Mouse (Mus musculus) heart, postnatal 10 days (tissue): ENCODE results near the gene Slc7a4. TPM values are rescaled to one million over a fixed set of nuclear protein-coding genes. Genes with fewer than 3 reads are reported as not detected.

Experiments
- DNase-seq, 2 experiments: peaks; one replicate each; pipeline ENCODE4 v3.0.0; 2021
- intact Hi-C: fragments of 180-260 bp; cut with DNase I; formaldehyde crosslinking; loops from one replicate; pipeline ENCODE4 v1.15.1; 2025
- total RNA-seq, 2 experiments: library from RNA; stranded (reverse); gene quantifications; 2 replicates each; pipeline ENCODE4 v1.2.3; 2021

The Slc7a4 gene
- total RNA-seq, 2 experiments from 2014 or later, result 2.4 to 3.9 TPM

DNA sequence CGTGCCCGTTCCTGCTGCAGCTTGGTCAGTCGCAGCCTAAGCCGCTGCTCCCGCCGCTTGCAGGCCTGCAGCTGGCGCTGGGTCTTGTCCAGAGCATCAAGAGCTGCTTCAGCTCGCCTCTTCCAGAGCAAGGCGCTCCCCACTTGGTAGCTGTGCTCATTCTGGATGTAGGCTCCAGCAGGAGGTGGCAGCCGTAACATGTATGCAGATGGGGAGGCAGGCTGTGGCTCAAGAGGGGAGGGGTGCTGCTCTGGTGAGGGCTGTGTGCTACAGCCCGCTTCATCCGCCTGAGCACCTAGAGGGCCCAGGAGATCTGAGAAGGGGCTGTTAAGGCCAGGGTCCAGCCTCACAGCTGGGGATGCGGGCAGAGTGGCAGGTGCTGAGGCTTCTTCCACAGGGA lies 54.7 kb downstream of the Slc7a4 start:
- intact Hi-C loops, result no loop called here
- DNase-seq, result no peak

- no peak for DNase-seq
- intact Hi-C loops, result no loop called here
Measured at GRCm38 (mm10) chr16:17527606-17528005, 55.4 kb downstream of the Slc7a4 start.

DNA sequence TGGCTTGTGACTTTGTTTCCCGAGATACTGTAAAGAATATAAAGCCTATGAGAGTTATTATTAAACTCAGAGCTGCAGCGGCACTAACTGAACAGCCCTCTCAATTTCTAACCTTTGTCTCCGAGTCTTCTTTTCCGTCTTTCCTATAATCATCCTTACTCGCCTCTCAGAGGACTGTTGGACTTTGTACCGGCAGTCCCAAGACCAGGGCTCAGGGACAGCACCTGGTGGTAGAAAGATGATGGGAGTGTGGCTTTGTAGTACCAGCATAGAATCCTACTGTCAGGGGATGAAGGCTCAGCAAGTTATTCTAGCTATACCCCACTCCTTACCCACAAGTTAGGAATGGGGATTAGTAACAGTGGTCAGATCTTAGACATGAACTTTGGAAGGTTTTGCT lies 56.8 kb downstream of the Slc7a4 start:
- intact Hi-C loops, result no loop called here
- no peak for DNase-seq

DNA sequence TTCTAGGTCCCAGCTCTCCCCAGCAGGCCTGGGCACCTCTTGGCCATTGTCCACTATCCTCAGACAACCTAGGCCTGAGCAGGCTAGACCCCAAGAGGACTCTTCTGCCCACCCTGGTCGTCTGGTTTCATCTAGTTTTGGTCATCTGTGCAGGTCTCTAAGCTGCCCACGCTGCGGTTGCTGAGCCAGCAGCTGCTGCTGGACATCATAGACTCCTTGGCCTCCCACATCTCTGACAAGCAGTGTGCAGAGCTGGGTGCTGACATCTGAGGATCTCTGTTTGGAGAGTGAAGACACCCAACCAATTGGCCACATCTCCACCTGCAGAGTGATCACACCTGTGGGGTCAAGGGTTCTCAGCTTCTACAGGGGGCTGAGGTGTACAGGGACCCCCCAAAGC lies 57.5 kb downstream of the Slc7a4 start:
- no peak for DNase-seq
- intact Hi-C loops, result no loop called here

GRCm38 (mm10) chr16:17524156-17524555 lies 58.9 kb downstream of the Slc7a4 start:
- no peak for DNase-seq
- intact Hi-C loops, result no loop called here

Other genes starting within 250 kb of the Slc7a4 start
- 10 to 100 TPM; 16.2 to 17.3 TPM for gene Snap29, start 177.2 kb downstream of the Slc7a4 start, total RNA-seq
- gene Pi4ka, start 176.9 kb downstream of the Slc7a4 start, total RNA-seq, result 10 to 100 TPM; 55.3 to 56.7 TPM
- gene Crkl, start 131.2 kb downstream of the Slc7a4 start, total RNA-seq, result 10 to 100 TPM; 27.9 to 33.8 TPM
- under 1 TPM; 0.34 to 0.45 TPM for gene Aifm3, start 93.6 kb downstream of the Slc7a4 start, total RNA-seq
- gene Lztr1, start 74.5 kb downstream of the Slc7a4 start, total RNA-seq, result 10 to 100 TPM; 38.0 to 41.8 TPM
- 10 to 100 TPM; 17.8 to 20.0 TPM for gene Thap7, start 52.1 kb downstream of the Slc7a4 start, total RNA-seq
- gene Lrrc74b, start 22.0 kb downstream of the Slc7a4 start, total RNA-seq, result under 1 TPM in 1 of 2 experiments, not detected in 1; 0.30 TPM
- gene P2rx6, start 21.3 kb downstream of the Slc7a4 start, total RNA-seq, result under 1 TPM; 0.45 to 0.69 TPM
- gene Smpd4, start 36.1 kb upstream of the Slc7a4 start, total RNA-seq, result 10 to 100 TPM; 29.8 to 31.9 TPM
- gene Ccdc74a, start 63.3 kb upstream of the Slc7a4 start, total RNA-seq, result 1 to 10 TPM in 1 of 2 experiments, under 1 TPM in 1; 0.74 to 1.0 TPM
- 10 to 100 TPM; 34.7 to 39.1 TPM for gene Med15, start 149.7 kb upstream of the Slc7a4 start, total RNA-seq
- 10 to 100 TPM; 26.9 to 27.6 TPM for gene Klhl22, start 176.4 kb upstream of the Slc7a4 start, total RNA-seq
- 10 to 100 TPM; 15.1 to 16.0 TPM for gene Scarf2, start 214.1 kb upstream of the Slc7a4 start, total RNA-seq
- under 1 TPM in 1 of 2 experiments, not detected in 1; 0.22 TPM for gene B830017H08Rik, start 249.9 kb upstream of the Slc7a4 start, total RNA-seq